Comparison of ENCODE assay signal across 1 mouse cellular context in genomic region chr10:81430141-81430830, GRCm38 (mm10).
TF ChIP-seq lines count a peak whose summit lies in the region.

No protein-coding gene starts in this region.

TF ChIP-seq in MEL, 35 proteins besides CTCF, POLR2A, EP300 and RAD21 (continued from another document):
- TF ChIP-seq NRF1 (IDR thresholded peaks at IDR 0.05; ENCODE audit: insufficient read depth, low read depth, low read length, poor library complexity, severe bottlenecking) = peak; percentile 69
- TF ChIP-seq BHLHE40 (IDR thresholded peaks at IDR 0.05; ENCODE audit: borderline replicate concordance, low read depth, low read length) = no peak
- TF ChIP-seq ELF1 (IDR thresholded peaks at IDR 0.05; ENCODE audit: low read depth, low read length) = no peak
- no peak for TF ChIP-seq KAT2A (conservative IDR thresholded peaks at IDR 0.05; ENCODE audit: low read depth, low read length)
- no peak for TF ChIP-seq MAX (IDR thresholded peaks at IDR 0.05; ENCODE audit: low read length)
- TF ChIP-seq USF2 (IDR thresholded peaks at IDR 0.05; ENCODE audit: borderline replicate concordance in 1 of 2, insufficient read depth in 1 of 2, low read depth in 1 of 2, low read length in 2 of 2) = no peak
- no peak for TF ChIP-seq TBP (IDR thresholded peaks at IDR 0.05; ENCODE audit: low read depth, low read length)
- no peak for TF ChIP-seq USF1 (IDR thresholded peaks at IDR 0.05; ENCODE audit: low read depth, low read length)
- no peak for TF ChIP-seq ZKSCAN1 (IDR thresholded peaks at IDR 0.05; ENCODE audit: low read depth, low read length)
- TF ChIP-seq E2F4 (IDR thresholded peaks at IDR 0.05; ENCODE audit: borderline replicate concordance, low read depth, low read length) = no peak
TF ChIP-seq in MEL: peak in this region for 4.
